Mouse (Mus musculus): ENCODE data around the gene Gng8.

DNA sequence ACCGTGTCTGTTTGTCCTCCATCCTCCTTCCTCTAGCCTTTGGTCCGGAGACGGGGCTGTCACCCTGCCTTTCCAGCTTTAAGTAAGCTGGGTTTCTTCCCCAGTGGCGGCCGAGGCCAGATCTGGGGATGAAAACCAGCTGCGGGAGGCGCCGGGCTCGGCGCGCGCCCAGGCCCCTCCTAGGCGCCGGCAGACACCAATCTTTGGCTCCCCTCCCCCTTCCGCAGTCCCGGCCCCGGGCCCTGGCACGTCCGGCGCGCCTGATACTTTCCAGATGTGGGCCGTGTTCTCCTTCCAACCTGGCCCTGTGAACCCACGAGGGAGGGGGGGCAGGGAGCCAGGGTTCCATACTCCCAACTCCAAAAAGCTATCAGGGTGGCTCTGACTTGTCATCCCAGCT, 642 bp upstream of the Gng8 start:
- TF ChIP-seq CTCF (conservative IDR thresholded peaks at IDR 0.05; ENCODE audit: low read length), result no peak
- no peak for TF ChIP-seq POU5F1 (IDR thresholded peaks at IDR 0.05; ENCODE audit: borderline replicate concordance, low read length)

Measured in E14TG2a.4 (cell line).